Comparison of ENCODE assay signal across 11 mouse cellular contexts in the genomic region with DNA sequence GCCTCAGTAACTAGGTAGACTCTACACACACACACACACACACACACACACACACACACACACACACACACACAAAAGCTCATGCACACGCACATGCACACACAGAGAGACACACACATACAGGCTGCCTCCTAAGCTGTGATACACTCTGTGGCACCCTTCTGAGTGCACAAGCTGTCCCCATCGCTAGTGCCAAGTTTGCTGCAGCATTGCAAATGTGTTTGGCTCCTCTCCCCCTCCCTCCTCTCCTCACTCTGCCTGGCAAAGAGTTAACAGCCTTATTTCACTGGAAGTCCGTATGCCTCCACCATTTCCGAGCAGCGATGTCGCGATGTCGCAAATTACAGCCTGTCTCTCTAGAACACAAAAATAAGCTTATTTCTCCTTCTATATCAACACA.
A peak's percentile ranks its signal among the peaks of the same experiment; 100 is the strongest.
DNase-seq lines count a peak whose midpoint lies in the region; ATAC-seq lines count a peak whose summit lies in the region.
"Had no signal": no experiment of that assay in that cellular context is flagged by ENCODE, and none has a peak within 500 bp of the region (broad histone marks: within the 10 kb centered on the region; RNA-seq: fewer than 3 reads in every experiment).

No protein-coding gene starts in this region.

- 48% methylated on average over 8 of the region's 8 CpGs for WGBS in forebrain, embryonic 14.5 days

- H3K4me2 ChIP-seq in forebrain, embryonic 14.5 days (ENCODE audit: low read length): no peak overlapping the region

- no peaks in the 10 kb centered on the region for H3K9me3 ChIP-seq in forebrain, embryonic 14.5 days (replicated peaks; ENCODE audit: control insufficient read depth, low read length)

- ATAC-seq in forebrain, embryonic 14.5 days: peak; percentile 85
- ATAC-seq: activated CD4-positive, CD25-positive, alpha-beta regulatory T cell, adult 4 months had no signal

- H3K4me3 ChIP-seq in forebrain, embryonic 14.5 days (ENCODE audit: low read depth, low read length): no peak overlapping the region
- H3K4me3 ChIP-seq: myocyte had no signal

- no peaks in the 10 kb centered on the region for H3K27me3 ChIP-seq in forebrain, embryonic 14.5 days (replicated peaks; ENCODE audit: control insufficient read depth, insufficient read depth, low read length)

- H3K4me1 ChIP-seq in forebrain, embryonic 14.5 days (ENCODE audit: control insufficient read depth, insufficient read depth, low read length): peaks cover 9% of the 10 kb centered on the region; the same call in 1 of the 2 replicates

- no peak overlapping the region for H3K9ac ChIP-seq in forebrain, embryonic 14.5 days (ENCODE audit: low read length)

- peak overlapping the region; percentile 79 for H3K27ac ChIP-seq in forebrain, embryonic 14.5 days (ENCODE audit: low read depth, low read length)

- DNase-seq in lung, postnatal 10 days: peak; percentile 3
- DNase-seq in lung, postnatal 4 days: no peak
- DNase-seq in forebrain, embryonic 14.5 days (ENCODE audit: low spot score): peak; percentile 96
- peak; percentile 45 to 48 for DNase-seq in layer of hippocampus, postnatal 25 days (ENCODE audit: extremely low spot score in 1 of 2, low spot score in 1 of 2)
- peak; percentile 50 to 61 for DNase-seq in right cerebral cortex, postnatal 36 days (ENCODE audit: low spot score in 2 of 2)
- DNase-seq in adrenal gland, adult 18-20 months (ENCODE audit: low spot score in 2 of 2): no peak
- no peak for DNase-seq in ovary, adult 18-20 months (ENCODE audit: low spot score)
- DNase-seq in adrenal gland, adult 2 months: no peak
- DNase-seq: kidney, adult 18-20 months had no signal

- H3K36me3 ChIP-seq in forebrain, embryonic 14.5 days (ENCODE audit: control insufficient read depth, insufficient read depth, low read length): no peaks in the 10 kb centered on the region

Comparison
In these comparisons a context has a peak if more than half of its experiments do, and no peak if none do; other contexts are left out.
1. DNase-seq: peak in lung, postnatal 10 days (single experiment), forebrain, embryonic 14.5 days (single experiment), layer of hippocampus, postnatal 25 days (2 of 2) and right cerebral cortex, postnatal 36 days (2 of 2); none in lung, postnatal 4 days (0 of 2), adrenal gland, adult 18-20 months (0 of 2), ovary, adult 18-20 months (single experiment) and adrenal gland, adult 2 months (single experiment).